Mouse (Mus musculus) megakaryocyte, embryonic 14.5 days (primary cell): ENCODE results near the gene Nfix.

Experiments used
- FLI1 ChIP-seq: IDR thresholded peaks from 2 replicates; pipeline ENCODE4 v1.6.1; 2012; ENCODE audit warnings: low read length, inconsistent platforms, mixed read lengths
- GATA1 ChIP-seq: IDR thresholded peaks from 3 replicates; pipeline ENCODE4 v1.6.1; 2012; ENCODE audit warnings: mixed read lengths, low read length, inconsistent platforms, borderline replicate concordance

DNA sequence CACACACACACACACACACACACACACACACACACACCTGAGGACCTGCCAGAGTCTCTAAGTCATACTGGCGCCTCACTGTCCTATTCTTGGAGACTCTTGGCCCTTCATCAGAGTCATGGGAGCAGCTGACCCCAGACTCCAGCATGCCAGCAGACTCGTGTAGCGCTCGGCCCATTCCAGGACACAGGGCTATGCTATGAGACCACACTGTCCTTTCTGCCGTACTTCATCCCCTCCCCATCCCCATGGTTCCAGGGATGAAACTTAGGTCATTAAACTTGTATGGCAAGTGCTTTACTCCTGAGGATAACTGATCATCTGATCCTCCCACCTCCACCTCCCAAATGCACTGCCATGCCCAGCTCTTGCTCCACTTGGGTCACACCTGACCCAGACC is 81.7 kb downstream of the Nfix start:
- TF ChIP-seq FLI1 (no peak), GATA1 (no peak)
